Mouse (Mus musculus) forebrain, embryonic 13.5 days (tissue): Measurements from ENCODE around the gene Cabin1. TPM values are rescaled to one million over a fixed set of nuclear protein-coding genes. Genes with fewer than 3 reads are reported as not detected.

Experiments used
- ATAC-seq: fragments of 200-750 bp; cut with Nextera tagmentation; 2 replicates; pipeline ENCODE4 v1.8.0; 2017
- H3K27ac ChIP-seq: fragments of 300-500 bp; sonication (generic); 2 replicates; pipeline ENCODE4 v1.5.1; 2015; ENCODE audit warnings: inconsistent platforms, mild to moderate bottlenecking, moderate library complexity
- H3K27me3 ChIP-seq: fragments of 300-500 bp; sonication (generic); 2 replicates; pipeline ENCODE4 v1.6.1; 2015; ENCODE audit warnings: mild to moderate bottlenecking, inconsistent platforms
- H3K36me3 ChIP-seq: fragments of 300-500 bp; sonication (generic); 2 replicates; pipeline ENCODE4 v1.6.1; 2015; ENCODE audit warnings: mild to moderate bottlenecking, inconsistent platforms; ENCODE audit not compliant: poor library complexity, severe bottlenecking
- H3K4me1 ChIP-seq: fragments of 300-500 bp; sonication (generic); 2 replicates; pipeline ENCODE4 v1.6.1; 2015; ENCODE audit warnings: inconsistent platforms
- H3K4me2 ChIP-seq: fragments of 300-500 bp; sonication (generic); 2 replicates; pipeline ENCODE4 v1.6.1; 2015; ENCODE audit warnings: inconsistent platforms, mild to moderate bottlenecking, moderate library complexity
- H3K4me3 ChIP-seq: fragments of 300-500 bp; sonication (generic); 2 replicates; pipeline ENCODE4 v1.5.1; 2015; ENCODE audit warnings: mild to moderate bottlenecking, inconsistent platforms
- H3K9ac ChIP-seq: fragments of 300-500 bp; sonication (generic); 2 replicates; pipeline ENCODE4 v1.6.1; 2015; ENCODE audit warnings: mild to moderate bottlenecking, inconsistent platforms
- H3K9me3 ChIP-seq: fragments of 300-500 bp; sonication (generic); replicated peaks from 2 replicates; pipeline ENCODE4 v1.6.1; 2016; ENCODE audit warnings: inconsistent platforms
- WGBS: fragments of 180-500 bp; shearing (Covaris S2); methylation state at CpG from one replicate; pipeline ENCODE4 v1.1.7; 2015; 5-methylcytosine and 5-hydroxymethylcytosine counted together
- polyA plus RNA-seq: library from polyadenylated mRNA; unstranded; fragments of >200 nt; fragmentation: Nextera tagmentation; extraction: Ambion mirVana; gene quantifications from 2 replicates; pipeline ENCODE4 v1.2.1, GENCODE M21; 2015

Cabin1 gene
- polyA plus RNA-seq, 1 experiment from 2014 or later: 36.9 TPM

GRCm38 (mm10) chr10:75762413-75762812 lies 1.7 kb downstream of the Cabin1 start:
- peaks cover 32% of the 10 kb centered on the region for H3K36me3 ChIP-seq
- no peaks in the 10 kb centered on the region for H3K9me3 ChIP-seq
- H3K27me3 ChIP-seq: no peaks in the 10 kb centered on the region
- no peak overlapping the region for H3K4me3 ChIP-seq
- ATAC-seq: no peak
- no peak overlapping the region for H3K27ac ChIP-seq
- 96% methylated on average over 3 of the region's 3 CpGs for WGBS
- H3K9ac ChIP-seq: no peak overlapping the region
- peaks cover 15% of the 10 kb centered on the region for H3K4me1 ChIP-seq
- H3K4me2 ChIP-seq: peak overlapping the region; percentile 43

- ATAC-seq: no peak
- WGBS: 93% methylated on average over 3 of the region's 3 CpGs
- H3K4me2 ChIP-seq: no peak overlapping the region
- H3K27me3 ChIP-seq: no peaks in the 10 kb centered on the region
- H3K9ac ChIP-seq: no peak overlapping the region
- H3K4me1 ChIP-seq: peaks cover 15% of the 10 kb centered on the region
- no peaks in the 10 kb centered on the region for H3K9me3 ChIP-seq
- no peak overlapping the region for H3K27ac ChIP-seq
- H3K36me3 ChIP-seq: peaks cover 38% of the 10 kb centered on the region
- H3K4me3 ChIP-seq: no peak overlapping the region
Measured at GRCm38 (mm10) chr10:75760311-75760710, 3.8 kb downstream of the Cabin1 start.

- no peaks in the 10 kb centered on the region for H3K4me1 ChIP-seq
- H3K27ac ChIP-seq: no peak overlapping the region
- H3K27me3 ChIP-seq: no peaks in the 10 kb centered on the region
- no peak overlapping the region for H3K9ac ChIP-seq
- ATAC-seq: no peak
- H3K9me3 ChIP-seq: no peaks in the 10 kb centered on the region
- no peak overlapping the region for H3K4me2 ChIP-seq
- WGBS: 96% methylated on average over 11 of the region's 11 CpGs
- H3K36me3 ChIP-seq: peaks cover 72% of the 10 kb centered on the region
- no peak overlapping the region for H3K4me3 ChIP-seq
Measured at GRCm38 (mm10) chr10:75756719-75757118, 7.4 kb downstream of the Cabin1 start.

GRCm38 (mm10) chr10:75744017-75744416 lies 20.1 kb downstream of the Cabin1 start:
- H3K9me3 ChIP-seq: no peaks in the 10 kb centered on the region
- peaks cover 91% of the 10 kb centered on the region for H3K36me3 ChIP-seq
- no peaks in the 10 kb centered on the region for H3K27me3 ChIP-seq
- H3K4me3 ChIP-seq: no peak overlapping the region
- H3K4me1 ChIP-seq: no peaks in the 10 kb centered on the region
- no peak overlapping the region for H3K9ac ChIP-seq
- H3K4me2 ChIP-seq: no peak overlapping the region
- H3K27ac ChIP-seq: peak overlapping the region; percentile 65
- WGBS: 48% methylated on average over 3 of the region's 3 CpGs
- ATAC-seq: peak; percentile 96

GRCm38 (mm10) chr10:75743369-75743768 lies 20.8 kb downstream of the Cabin1 start:
- WGBS: 88% methylated on average over 12 of the region's 12 CpGs
- peak; percentile 40 for ATAC-seq
- Histone ChIP-seq H3K4me3 (no peak overlapping the region), H3K36me3 (peaks cover 91% of the 10 kb centered on the region), H3K4me1 (no peaks in the 10 kb centered on the region), H3K27me3 (no peaks in the 10 kb centered on the region), H3K9me3 (no peaks in the 10 kb centered on the region), H3K27ac (peak overlapping the region; percentile 63), H3K4me2 (no peak overlapping the region), H3K9ac (no peak overlapping the region)

- H3K4me3 ChIP-seq: no peak overlapping the region
- no peaks in the 10 kb centered on the region for H3K9me3 ChIP-seq
- H3K4me1 ChIP-seq: no peaks in the 10 kb centered on the region
- no peak overlapping the region for H3K9ac ChIP-seq
- no peak overlapping the region for H3K4me2 ChIP-seq
- no peaks in the 10 kb centered on the region for H3K27me3 ChIP-seq
- WGBS: 94% methylated on average over 3 of the region's 3 CpGs
- ATAC-seq: no peak
- H3K36me3 ChIP-seq: peaks cover 89% of the 10 kb centered on the region
- no peak overlapping the region for H3K27ac ChIP-seq
Measured at GRCm38 (mm10) chr10:75740866-75741265, 23.3 kb downstream of the Cabin1 start.

- 96% methylated on average over 7 of the region's 7 CpGs for WGBS
- H3K4me3 ChIP-seq: no peak overlapping the region
- no peak for ATAC-seq
- no peaks in the 10 kb centered on the region for H3K9me3 ChIP-seq
- H3K36me3 ChIP-seq: peaks cover 92% of the 10 kb centered on the region
- no peak overlapping the region for H3K9ac ChIP-seq
- no peaks in the 10 kb centered on the region for H3K27me3 ChIP-seq
- no peak overlapping the region for H3K27ac ChIP-seq
- H3K4me1 ChIP-seq: no peaks in the 10 kb centered on the region
- H3K4me2 ChIP-seq: no peak overlapping the region
Measured at GRCm38 (mm10) chr10:75725449-75725848, 38.7 kb downstream of the Cabin1 start.

- Histone ChIP-seq H3K27me3 (no peaks in the 10 kb centered on the region), H3K36me3 (peaks cover 95% of the 10 kb centered on the region), H3K27ac (no peak overlapping the region), H3K4me1 (no peaks in the 10 kb centered on the region), H3K9me3 (no peaks in the 10 kb centered on the region), H3K4me3 (no peak overlapping the region), H3K4me2 (no peak overlapping the region), H3K9ac (no peak overlapping the region)
- no peak for ATAC-seq
- WGBS: 93% methylated on average over 5 of the region's 5 CpGs
Measured at GRCm38 (mm10) chr10:75720215-75720614, 43.9 kb downstream of the Cabin1 start.

- Histone ChIP-seq H3K27me3 (no peaks in the 10 kb centered on the region), H3K4me3 (no peak overlapping the region), H3K9me3 (no peaks in the 10 kb centered on the region), H3K9ac (no peak overlapping the region), H3K27ac (no peak overlapping the region), H3K4me1 (no peaks in the 10 kb centered on the region), H3K4me2 (no peak overlapping the region), H3K36me3 (peaks cover 96% of the 10 kb centered on the region)
- ATAC-seq: no peak
- WGBS: 81% methylated on average over 3 of the region's 3 CpGs
Measured at GRCm38 (mm10) chr10:75714795-75715194, 49.3 kb downstream of the Cabin1 start.

- H3K9ac ChIP-seq: no peak overlapping the region
- H3K27me3 ChIP-seq: no peaks in the 10 kb centered on the region
- H3K9me3 ChIP-seq: no peaks in the 10 kb centered on the region
- WGBS: 91% methylated on average over 11 of the region's 11 CpGs
- H3K4me3 ChIP-seq: no peak overlapping the region
- no peak overlapping the region for H3K4me2 ChIP-seq
- peaks cover 90% of the 10 kb centered on the region for H3K36me3 ChIP-seq
- H3K4me1 ChIP-seq: peaks cover 8% of the 10 kb centered on the region; the same call in 1 of the 2 replicates
- ATAC-seq: no peak
- no peak overlapping the region for H3K27ac ChIP-seq
Measured at GRCm38 (mm10) chr10:75713026-75713425, 51.1 kb downstream of the Cabin1 start.

GRCm38 (mm10) chr10:75710210-75710609 lies 53.9 kb downstream of the Cabin1 start:
- H3K4me3 ChIP-seq: no peak overlapping the region

GRCm38 (mm10) chr10:75709261-75709660 lies 54.9 kb downstream of the Cabin1 start:
- Histone ChIP-seq H3K4me2 (no peak overlapping the region), H3K4me3 (no peak overlapping the region), H3K36me3 (peaks cover 69% of the 10 kb centered on the region), H3K27ac (no peak overlapping the region), H3K9ac (no peak overlapping the region), H3K4me1 (peaks cover 26% of the 10 kb centered on the region), H3K9me3 (no peaks in the 10 kb centered on the region), H3K27me3 (no peaks in the 10 kb centered on the region)
- 89% methylated on average over 9 of the region's 9 CpGs for WGBS
- ATAC-seq: no peak

More at GRCm38 (mm10) chr10:75710210-75710609, 53.9 kb downstream of the Cabin1 start:
- WGBS: 90% methylated on average over 2 of the region's 2 CpGs
- no peak for ATAC-seq
- no peak overlapping the region for H3K27ac ChIP-seq
- H3K4me2 ChIP-seq: no peak overlapping the region
- no peaks in the 10 kb centered on the region for H3K27me3 ChIP-seq
- H3K4me1 ChIP-seq: peaks cover 17% of the 10 kb centered on the region
- no peaks in the 10 kb centered on the region for H3K9me3 ChIP-seq
- H3K36me3 ChIP-seq: peaks cover 79% of the 10 kb centered on the region
- no peak overlapping the region for H3K9ac ChIP-seq

GRCm38 (mm10) chr10:75708633-75708992 lies 55.5 kb downstream of the Cabin1 start:
- H3K27me3 ChIP-seq: no peaks in the 10 kb centered on the region
- ATAC-seq: peak; percentile 46; the same call in 1 of the 2 replicates
- H3K4me2 ChIP-seq: no peak overlapping the region
- H3K9ac ChIP-seq: no peak overlapping the region
- H3K4me3 ChIP-seq: no peak overlapping the region
- no peaks in the 10 kb centered on the region for H3K9me3 ChIP-seq
- no peak overlapping the region for H3K27ac ChIP-seq
- peaks cover 63% of the 10 kb centered on the region for H3K36me3 ChIP-seq
- H3K4me1 ChIP-seq: peaks cover 33% of the 10 kb centered on the region
- 32% methylated on average over 9 of the region's 9 CpGs for WGBS
